Mouse (Mus musculus): ENCODE measurements around the gene Mettl8.

DNA sequence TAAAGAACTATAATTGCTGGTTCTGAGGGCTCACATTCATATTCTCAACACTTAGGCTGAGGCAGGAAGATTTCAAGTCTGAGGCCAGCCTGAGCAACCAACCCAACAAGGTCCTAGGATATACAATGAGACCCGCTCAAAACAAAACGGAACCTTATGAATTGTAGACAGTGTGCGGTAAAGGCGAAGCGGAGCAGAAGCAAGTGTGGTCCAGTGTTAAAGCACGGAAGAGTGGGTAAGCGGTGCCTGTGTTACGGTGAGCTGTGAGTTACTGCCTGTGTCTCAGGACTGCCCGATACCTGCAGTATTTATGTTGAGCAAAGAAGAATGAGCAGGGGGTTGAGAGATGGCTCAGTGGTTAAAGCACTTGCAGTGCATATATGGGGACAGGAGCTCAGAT, 27.8 kb downstream of the Mettl8 start:
- no peak for TF ChIP-seq CTCF (IDR thresholded peaks at IDR 0.05; ENCODE audit: extremely low read depth, insufficient read length, insufficient replicate concordance, low read depth, low read length)
- TF ChIP-seq POLR2A (IDR thresholded peaks at IDR 0.05; ENCODE audit: low read depth, low read length), result no peak

Data from small intestine, adult 2 months (tissue).